Mouse (Mus musculus): ENCODE data around the gene Pold4.

- TF ChIP-seq CTCF (IDR thresholded peaks at IDR 0.05): no peak
- no peak for TF ChIP-seq EP300 (IDR thresholded peaks at IDR 0.05)
Measured at GRCm38 (mm10) chr19:4197180-4197579, 34.5 kb upstream of the Pold4 start.

Data from lung, postnatal 0 days (tissue).